20 mouse cellular contexts compared by ENCODE assay signal in genomic region chr11:107895635-107896034, GRCm38 (mm10). TPM values are rescaled to one million over a fixed set of nuclear protein-coding genes. Genes with fewer than 3 reads are reported as not detected.
DNase-seq lines count a peak whose midpoint lies in the region; ATAC-seq and TF ChIP-seq lines count a peak whose summit lies in the region.
"Had no signal": no experiment of that assay in that cellular context is flagged by ENCODE, and none has a peak within 500 bp of the region (broad histone marks: within the 10 kb centered on the region; RNA-seq: fewer than 3 reads in every experiment).

No protein-coding gene starts in this region.

- no peak overlapping the region for H3K4me3 ChIP-seq in midbrain, embryonic 16.5 days (ENCODE audit: low read depth, low read length)
- no peak overlapping the region for H3K4me3 ChIP-seq in midbrain, embryonic 14.5 days (replicated peaks; ENCODE audit: low read depth, low read length)
- no peak overlapping the region for H3K4me3 ChIP-seq in olfactory bulb, adult 2 months (ENCODE audit: insufficient read depth, low read depth, low read length)
- H3K4me3 ChIP-seq: embryonic facial prominence, embryonic 13.5 days; forebrain, embryonic 13.5 days; heart, embryonic 12.5 days; hindbrain, embryonic 10.5 days had no signal

- 57% methylated on average over 4 of the region's 4 CpGs for WGBS in midbrain, embryonic 16.5 days
- 81% methylated on average over 4 of the region's 4 CpGs for WGBS in midbrain, embryonic 14.5 days
- 17% methylated on average over 4 of the region's 4 CpGs for WGBS in olfactory bulb, adult 2 months

- TF ChIP-seq CTCF in olfactory bulb, adult 2 months (IDR thresholded peaks at IDR 0.05; ENCODE audit: insufficient read depth, low read depth, low read length): no peak

- TF ChIP-seq POLR2A in olfactory bulb, adult 2 months (IDR thresholded peaks at IDR 0.05; ENCODE audit: insufficient read depth, low read depth, low read length): no peak

- no peak overlapping the region for H3K27ac ChIP-seq in midbrain, embryonic 16.5 days (ENCODE audit: low read length)
- H3K27ac ChIP-seq in midbrain, embryonic 14.5 days (replicated peaks; ENCODE audit: low read depth, low read length): no peak overlapping the region
- peak overlapping the region; percentile 81 for H3K27ac ChIP-seq in olfactory bulb, adult 2 months (ENCODE audit: insufficient read depth, low read depth, low read length)
- H3K27ac ChIP-seq: embryonic facial prominence, embryonic 13.5 days; forebrain, embryonic 13.5 days; hindbrain, embryonic 10.5 days; hindbrain, embryonic 14.5 days had no signal

- H3K36me3 ChIP-seq in midbrain, embryonic 16.5 days (ENCODE audit: control insufficient read depth, insufficient read depth, low read length): no peaks in the 10 kb centered on the region
- no peaks in the 10 kb centered on the region for H3K36me3 ChIP-seq in midbrain, embryonic 14.5 days (ENCODE audit: control insufficient read depth, insufficient read depth, low read length)
- H3K36me3 ChIP-seq: embryonic facial prominence, embryonic 13.5 days; heart, embryonic 12.5 days; hindbrain, embryonic 10.5 days had no signal

- ATAC-seq in midbrain, embryonic 16.5 days: 0 out of 2 replicates have a peak, but pooled peaks have one; percentile 51
- no peak for ATAC-seq in midbrain, embryonic 14.5 days (ENCODE audit: low FRiP score, low TSS enrichment)
- ATAC-seq in granulocyte monocyte progenitor cell, adult 5-6 weeks (replicated peaks; ENCODE audit: poor library complexity, severe bottlenecking): no peak
- ATAC-seq: activated CD4-positive, CD25-positive, alpha-beta regulatory T cell, adult 4 months; forebrain, embryonic 13.5 days; inflammation-experienced regulatory T-cells, adult 6 months; intestine, postnatal 0 days; Patski had no signal

- H3K4me2 ChIP-seq in midbrain, embryonic 16.5 days (ENCODE audit: low read length): no peak overlapping the region
- no peak overlapping the region for H3K4me2 ChIP-seq in midbrain, embryonic 14.5 days (ENCODE audit: low read length)
- H3K4me2 ChIP-seq: embryonic facial prominence, embryonic 13.5 days; forebrain, embryonic 13.5 days; heart, embryonic 12.5 days; hindbrain, embryonic 14.5 days had no signal

- H3K9ac ChIP-seq in midbrain, embryonic 16.5 days (ENCODE audit: low read depth, low read length): no peak overlapping the region
- no peak overlapping the region for H3K9ac ChIP-seq in midbrain, embryonic 14.5 days (replicated peaks; ENCODE audit: low read length)
- H3K9ac ChIP-seq: embryonic facial prominence, embryonic 13.5 days; forebrain, embryonic 13.5 days; heart, embryonic 12.5 days; hindbrain, embryonic 14.5 days had no signal

- H3K4me1 ChIP-seq in midbrain, embryonic 16.5 days (ENCODE audit: control insufficient read depth, insufficient read depth, low read length): peaks cover 2% of the 10 kb centered on the region
- H3K4me1 ChIP-seq in midbrain, embryonic 14.5 days (ENCODE audit: control insufficient read depth, insufficient read depth, low read length): no peaks in the 10 kb centered on the region
- peaks cover 50% of the 10 kb centered on the region for H3K4me1 ChIP-seq in olfactory bulb, adult 2 months (ENCODE audit: control insufficient read depth, insufficient read depth, low read length)
- H3K4me1 ChIP-seq: forebrain, embryonic 13.5 days; hindbrain, embryonic 10.5 days had no signal

- H3K27me3 ChIP-seq in midbrain, embryonic 16.5 days (ENCODE audit: control insufficient read depth, insufficient read depth, low read depth, low read length): no peaks in the 10 kb centered on the region
- no peaks in the 10 kb centered on the region for H3K27me3 ChIP-seq in midbrain, embryonic 14.5 days (ENCODE audit: control insufficient read depth, insufficient read depth, low read length)
- H3K27me3 ChIP-seq: embryonic facial prominence, embryonic 13.5 days; forebrain, embryonic 13.5 days; heart, embryonic 12.5 days had no signal

- no peaks in the 10 kb centered on the region for H3K9me3 ChIP-seq in midbrain, embryonic 16.5 days (replicated peaks; ENCODE audit: control insufficient read depth, low read length, poor library complexity, severe bottlenecking)
- H3K9me3 ChIP-seq in midbrain, embryonic 14.5 days (ENCODE audit: control insufficient read depth, low read length): no peaks in the 10 kb centered on the region
- H3K9me3 ChIP-seq: embryonic facial prominence, embryonic 13.5 days; forebrain, embryonic 13.5 days; heart, embryonic 12.5 days; hindbrain, embryonic 10.5 days had no signal

- DNase-seq in adrenal gland, postnatal 10 days: peak; percentile 35
- DNase-seq in adrenal gland, adult 18-20 months (ENCODE audit: low spot score in 2 of 2): no peak
- DNase-seq in midbrain, embryonic 14.5 days: no peak
- DNase-seq in adrenal gland, postnatal 36 days: peak; percentile 1 to 16
- DNase-seq: cerebellum, postnatal 36 days; gastrocnemius, postnatal 14 days had no signal

RNA-seq across cellular contexts. Expression of gene Cacng5, which starts 19.2 kb away (rescaled TPM):
- 1 to 10 TPM in 1 of 2 experiments, under 1 TPM in 1; 0.87 to 1.4 TPM for total RNA-seq in adrenal gland, postnatal 10 days (2021)
- under 1 TPM in 1 of 2 experiments, not detected in 1; 0.10 TPM for total RNA-seq in adrenal gland, adult 18-20 months (2021)
- 10.3 and 12.7 TPM in 2 replicates for polyA plus RNA-seq in midbrain, embryonic 16.5 days (2015; fragmentation: Nextera tagmentation; extraction: Ambion mirVana)
- 7.6 and 8.4 TPM in 2 replicates for polyA plus RNA-seq in midbrain, embryonic 14.5 days (2014; fragmentation: Nextera tagmentation; extraction: Ambion mirVana)
- under 1 TPM; 0.07 to 0.13 TPM for total RNA-seq in adrenal gland, postnatal 36 days (2021)
- polyA plus RNA-seq in olfactory bulb, adult 2 months (2012; ENCODE audit: insufficient read depth, insufficient read length, low replicate concordance, missing spikeins): 289 TPM in 1 of 2 replicates, not detected in the other
- not detected in 2 replicates for total RNA-seq in granulocyte monocyte progenitor cell, adult 5-6 weeks (2014; fragmentation: Nextera tagmentation)
- total RNA-seq in granulocyte monocyte progenitor cell, adult 5-6 weeks (2017): not detected in 2 replicates
- total RNA-seq: CH12.LX; heart, adult 8-10 months had no signal
- polyA plus RNA-seq: activated CD4-positive, CD25-positive, alpha-beta regulatory T cell, adult 4 months; heart, embryonic 12.5 days; inflammation-experienced regulatory T-cells, adult 6 months; Patski had no signal

Comparison
In these comparisons a context has a peak if more than half of its experiments do, and no peak if none do; other contexts are left out.
1. DNase-seq: peak in adrenal gland, postnatal 10 days (single experiment) and adrenal gland, postnatal 36 days (2 of 2); none in adrenal gland, adult 18-20 months (0 of 2) and midbrain, embryonic 14.5 days (single experiment).